Mouse (Mus musculus): ENCODE measurements around the gene 4930505A04Rik.
"Not testable (repeated sequence)": the region's sequence is repeated elsewhere in the genome, so short reads cannot be mapped to it uniquely, and the experiment has no call there.

DNA sequence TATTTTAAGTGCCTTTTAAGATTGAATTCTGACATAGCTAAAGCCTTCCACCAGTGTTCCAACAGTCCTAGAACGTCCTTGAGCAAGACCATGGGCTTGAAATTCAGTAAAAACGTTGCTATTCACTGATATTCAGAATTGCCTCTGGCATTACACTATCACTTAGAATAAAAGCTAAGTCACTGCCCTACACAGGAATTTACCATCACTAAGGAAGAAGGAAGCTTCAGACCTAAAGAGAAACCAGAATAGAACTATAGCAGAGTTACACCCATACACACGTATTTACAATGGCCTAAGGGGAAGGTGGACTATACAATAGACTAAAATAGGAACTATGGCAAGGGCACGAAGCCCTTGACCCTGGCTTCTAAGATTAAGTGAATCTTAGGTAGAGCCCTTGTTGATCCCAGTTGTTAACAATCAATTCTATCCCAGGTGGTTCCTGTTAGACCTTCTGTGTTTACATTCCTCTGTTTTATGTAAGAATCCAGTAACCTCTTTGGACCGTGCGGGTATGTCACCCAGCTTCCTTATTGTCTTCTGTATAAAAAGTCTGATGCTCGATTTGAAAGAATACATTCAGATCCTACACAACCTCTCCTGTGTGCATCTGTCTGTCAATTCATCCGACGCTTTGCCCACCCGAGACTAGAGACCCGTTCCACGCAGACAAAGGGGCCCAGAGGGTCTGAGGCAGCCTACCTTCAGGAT, 27.3 kb downstream of the 4930505A04Rik start:
- not testable (repeated sequence) for TF ChIP-seq CTCF (conservative IDR thresholded peaks at IDR 0.05; ENCODE audit: insufficient read depth, insufficient read length, low read depth, low read length); POLR2A (IDR thresholded peaks at IDR 0.05; ENCODE audit: low read depth, low read length)
